Mouse (Mus musculus): Measurements from ENCODE around the gene Olfr183. TPM values are rescaled to one million over a fixed set of nuclear protein-coding genes. Genes with fewer than 3 reads are reported as not detected.

Gene Olfr183
- polyA plus RNA-seq, 1 experiment from 2014 or later: not detected

Other genes starting within 250 kb of the Olfr183 start
- gene Olfr172, start 232.2 kb upstream of the Olfr183 start, polyA plus RNA-seq (2014; fragmentation: Nextera tagmentation; extraction: Ambion mirVana): not detected in 2 replicates
- not detected in 2 replicates for gene Olfr173, start 195.1 kb upstream of the Olfr183 start, polyA plus RNA-seq (2014; fragmentation: Nextera tagmentation; extraction: Ambion mirVana)
- gene Olfr175-ps1, start 168.6 kb upstream of the Olfr183 start, polyA plus RNA-seq (2014; fragmentation: Nextera tagmentation; extraction: Ambion mirVana): not detected in 2 replicates
- gene Olfr177, start 120.6 kb upstream of the Olfr183 start, polyA plus RNA-seq (2014; fragmentation: Nextera tagmentation; extraction: Ambion mirVana): not detected in 2 replicates
- gene Olfr178, start 103.3 kb upstream of the Olfr183 start, polyA plus RNA-seq (2014; fragmentation: Nextera tagmentation; extraction: Ambion mirVana): not detected in 2 replicates
- gene Olfr181, start 66.6 kb upstream of the Olfr183 start, polyA plus RNA-seq (2014; fragmentation: Nextera tagmentation; extraction: Ambion mirVana): not detected in 2 replicates
- not detected in 2 replicates for gene Olfr180, start 66.0 kb upstream of the Olfr183 start, polyA plus RNA-seq (2014; fragmentation: Nextera tagmentation; extraction: Ambion mirVana)
- gene Olfr186, start 34.9 kb downstream of the Olfr183 start, polyA plus RNA-seq (2014; fragmentation: Nextera tagmentation; extraction: Ambion mirVana): not detected in 2 replicates
- gene Olfr187, start 44.4 kb downstream of the Olfr183 start, polyA plus RNA-seq (2014; fragmentation: Nextera tagmentation; extraction: Ambion mirVana): not detected in 2 replicates
- not detected in 2 replicates for gene Olfr190, start 82.6 kb downstream of the Olfr183 start, polyA plus RNA-seq (2014; fragmentation: Nextera tagmentation; extraction: Ambion mirVana)
- gene Olfr191, start 94.5 kb downstream of the Olfr183 start, polyA plus RNA-seq (2014; fragmentation: Nextera tagmentation; extraction: Ambion mirVana): not detected in 2 replicates
- not detected in 2 replicates for gene Olfr193, start 116.5 kb downstream of the Olfr183 start, polyA plus RNA-seq (2014; fragmentation: Nextera tagmentation; extraction: Ambion mirVana)
- gene Olfr194, start 125.7 kb downstream of the Olfr183 start, polyA plus RNA-seq (2014; fragmentation: Nextera tagmentation; extraction: Ambion mirVana): not detected in 2 replicates
- not detected in 2 replicates for gene Olfr195, start 151.7 kb downstream of the Olfr183 start, polyA plus RNA-seq (2014; fragmentation: Nextera tagmentation; extraction: Ambion mirVana)
- not detected in 2 replicates for gene Olfr196, start 175.1 kb downstream of the Olfr183 start, polyA plus RNA-seq (2014; fragmentation: Nextera tagmentation; extraction: Ambion mirVana)
- gene Olfr198, start 208.2 kb downstream of the Olfr183 start, polyA plus RNA-seq (2014; fragmentation: Nextera tagmentation; extraction: Ambion mirVana): not detected in 2 replicates
- gene Olfr199, start 224.4 kb downstream of the Olfr183 start, polyA plus RNA-seq (2014; fragmentation: Nextera tagmentation; extraction: Ambion mirVana): not detected in 2 replicates